Mouse (Mus musculus) midbrain, embryonic 16.5 days (tissue): ENCODE measurements around the gene Lrrn2. TPM values are rescaled to one million over a fixed set of nuclear protein-coding genes. Genes with fewer than 3 reads are reported as not detected.

Source experiments
- ATAC-seq: fragments of 200-750 bp; cut with Nextera tagmentation; 2 replicates; pipeline ENCODE4 v1.8.0; 2017; ENCODE audit warnings: moderate TSS enrichment
- H3K27ac ChIP-seq: fragments of 300-500 bp; sonication (generic); 2 replicates; pipeline ENCODE4 v1.5.1; 2014; ENCODE audit warnings: mild to moderate bottlenecking, low read length, mixed read lengths
- H3K27me3 ChIP-seq: fragments of 300-500 bp; sonication (generic); 2 replicates; pipeline ENCODE4 v1.6.1; 2014; ENCODE audit warnings: low read depth, low read length, mixed read lengths; ENCODE audit not compliant: control insufficient read depth, insufficient read depth
- H3K36me3 ChIP-seq: fragments of 300-500 bp; sonication (generic); 2 replicates; pipeline ENCODE4 v1.6.1; 2014; ENCODE audit warnings: mild to moderate bottlenecking, low read length, moderate library complexity, mixed read lengths; ENCODE audit not compliant: control insufficient read depth, insufficient read depth
- H3K4me1 ChIP-seq: fragments of 300-500 bp; sonication (generic); 2 replicates; pipeline ENCODE4 v1.6.1; 2014; ENCODE audit warnings: mild to moderate bottlenecking, low read length, mixed read lengths; ENCODE audit not compliant: control insufficient read depth, insufficient read depth
- H3K4me2 ChIP-seq: fragments of 300-500 bp; sonication (generic); 2 replicates; pipeline ENCODE4 v1.6.1; 2014; ENCODE audit warnings: mild to moderate bottlenecking, low read length, mixed read lengths
- H3K4me3 ChIP-seq: fragments of 300-500 bp; sonication (generic); 2 replicates; pipeline ENCODE4 v1.5.1; 2014; ENCODE audit warnings: low read depth, mild to moderate bottlenecking, low read length, moderate library complexity, mixed read lengths
- H3K9ac ChIP-seq: fragments of 300-500 bp; sonication (generic); 2 replicates; pipeline ENCODE4 v1.6.1; 2014; ENCODE audit warnings: low read depth, low read length, mixed read lengths
- H3K9me3 ChIP-seq: fragments of 300-500 bp; sonication (generic); replicated peaks from 2 replicates; pipeline ENCODE4 v1.6.1; 2014; ENCODE audit warnings: mild to moderate bottlenecking, low read length, mixed read lengths; ENCODE audit not compliant: control insufficient read depth, poor library complexity, severe bottlenecking
- WGBS: fragments of 180-500 bp; shearing (Covaris S2); extraction: QIAGEN DNeasy Blood & Tissue Kit; methylation state at CpG from one replicate; pipeline ENCODE4 v1.1.7; 2014; 5-methylcytosine and 5-hydroxymethylcytosine counted together
- polyA plus RNA-seq: library from polyadenylated mRNA; unstranded; fragments of >200 nt; fragmentation: Nextera tagmentation; extraction: Ambion mirVana; gene quantifications from 2 replicates; pipeline ENCODE4 v1.2.1, GENCODE M21; 2015

Gene Lrrn2
- polyA plus RNA-seq, 1 experiment from 2014 or later, result 59.1 TPM

GRCm38 (mm10) chr1:132850809-132851208 lies 29.3 kb upstream of the Lrrn2 start:
- no peaks in the 10 kb centered on the region; the same call in 1 of the 2 replicates for H3K9me3 ChIP-seq
- no peak overlapping the region for H3K4me3 ChIP-seq
- H3K4me1 ChIP-seq, result peaks cover 17% of the 10 kb centered on the region
- no peak overlapping the region for H3K27ac ChIP-seq
- no peak overlapping the region for H3K9ac ChIP-seq
- WGBS, result 44% methylated on average over 5 of the region's 5 CpGs
- H3K36me3 ChIP-seq, result no peaks in the 10 kb centered on the region
- no peak overlapping the region for H3K4me2 ChIP-seq
- no peak for ATAC-seq
- no peaks in the 10 kb centered on the region for H3K27me3 ChIP-seq

- 80% methylated on average over 2 of the region's 2 CpGs for WGBS
- H3K4me1 ChIP-seq, result peaks cover 17% of the 10 kb centered on the region
- peak overlapping the region; percentile 15 for H3K27ac ChIP-seq
- H3K4me3 ChIP-seq, result no peak overlapping the region
- no peaks in the 10 kb centered on the region for H3K27me3 ChIP-seq
- no peaks in the 10 kb centered on the region; the same call in 1 of the 2 replicates for H3K9me3 ChIP-seq
- H3K36me3 ChIP-seq, result no peaks in the 10 kb centered on the region
- H3K4me2 ChIP-seq, result no peak overlapping the region
- H3K9ac ChIP-seq, result no peak overlapping the region
- 0 out of 2 replicates have a peak, but pooled peaks have one; percentile 9 for ATAC-seq
These were observed 28.8 kb upstream of the Lrrn2 start for GRCm38 (mm10) chr1:132851296-132851695.

- ATAC-seq, result peak; percentile 52; the same call in 1 of the 2 replicates
- Histone ChIP-seq H3K4me1 (peaks cover 17% of the 10 kb centered on the region), H3K9me3 (no peaks in the 10 kb centered on the region; the same call in 1 of the 2 replicates), H3K4me3 (no peak overlapping the region), H3K36me3 (no peaks in the 10 kb centered on the region), H3K27me3 (no peaks in the 10 kb centered on the region), H3K9ac (no peak overlapping the region), H3K27ac (peak overlapping the region; percentile 33), H3K4me2 (no peak overlapping the region)
- WGBS, result 18% methylated on average over 4 of the region's 4 CpGs
These were observed 28.3 kb upstream of the Lrrn2 start for GRCm38 (mm10) chr1:132851771-132852170.

- Histone ChIP-seq H3K36me3 (no peaks in the 10 kb centered on the region), H3K4me2 (no peak overlapping the region), H3K27me3 (no peaks in the 10 kb centered on the region), H3K9ac (no peak overlapping the region), H3K4me3 (no peak overlapping the region), H3K9me3 (no peaks in the 10 kb centered on the region), H3K4me1 (peaks cover 22% of the 10 kb centered on the region), H3K27ac (no peak overlapping the region)
- ATAC-seq, result peak; percentile 44; the same call in 1 of the 2 replicates
- 34% methylated on average over 8 of the region's 8 CpGs for WGBS
These were observed 26.8 kb upstream of the Lrrn2 start for GRCm38 (mm10) chr1:132853312-132853711.

GRCm38 (mm10) chr1:132858516-132859383 lies 21.3 kb upstream of the Lrrn2 start:
- Histone ChIP-seq H3K9ac (peak overlapping the region; percentile 48; the same call in 1 of the 2 replicates), H3K4me3 (no peak overlapping the region), H3K4me2 (peak overlapping the region; percentile 28), H3K27me3 (no peaks in the 10 kb centered on the region), H3K27ac (peak overlapping the region; percentile 88), H3K36me3 (no peaks in the 10 kb centered on the region), H3K9me3 (no peaks in the 10 kb centered on the region), H3K4me1 (peaks cover 20% of the 10 kb centered on the region)
- WGBS, result 13% methylated on average over 5 of the region's 5 CpGs
- ATAC-seq, result peak; percentile 92

GRCm38 (mm10) chr1:132864220-132864619 lies 15.9 kb upstream of the Lrrn2 start:
- Histone ChIP-seq H3K4me2 (no peak overlapping the region), H3K36me3 (no peaks in the 10 kb centered on the region), H3K9me3 (no peaks in the 10 kb centered on the region), H3K9ac (no peak overlapping the region), H3K4me1 (peaks cover 7% of the 10 kb centered on the region), H3K27ac (no peak overlapping the region), H3K4me3 (no peak overlapping the region), H3K27me3 (no peaks in the 10 kb centered on the region)
- no peak for ATAC-seq
- WGBS, result 88% methylated on average over 2 of the region's 2 CpGs

- H3K9me3 ChIP-seq, result no peaks in the 10 kb centered on the region
- H3K27me3 ChIP-seq, result no peaks in the 10 kb centered on the region
- H3K9ac ChIP-seq, result no peak overlapping the region
- no peak for ATAC-seq
- H3K4me2 ChIP-seq, result no peak overlapping the region
- no peak overlapping the region for H3K27ac ChIP-seq
- H3K4me3 ChIP-seq, result no peak overlapping the region
- H3K4me1 ChIP-seq, result no peaks in the 10 kb centered on the region; the same call in 1 of the 2 replicates
- H3K36me3 ChIP-seq, result no peaks in the 10 kb centered on the region
- 89% methylated on average over 4 of the region's 4 CpGs for WGBS
These were observed 14.5 kb upstream of the Lrrn2 start for GRCm38 (mm10) chr1:132865585-132865984.

- Histone ChIP-seq H3K4me3 (no peak overlapping the region), H3K27me3 (no peaks in the 10 kb centered on the region), H3K27ac (no peak overlapping the region), H3K36me3 (no peaks in the 10 kb centered on the region), H3K9me3 (no peaks in the 10 kb centered on the region), H3K9ac (no peak overlapping the region), H3K4me1 (no peaks in the 10 kb centered on the region; the same call in 1 of the 2 replicates), H3K4me2 (no peak overlapping the region)
- ATAC-seq, result no peak
- 55% methylated on average over 7 of the region's 7 CpGs for WGBS
These were observed 9.7 kb upstream of the Lrrn2 start for GRCm38 (mm10) chr1:132870327-132870726.

GRCm38 (mm10) chr1:132878951-132879610 lies 992 bp upstream of the Lrrn2 start:
- Histone ChIP-seq H3K9me3 (no peaks in the 10 kb centered on the region), H3K36me3 (no peaks in the 10 kb centered on the region), H3K4me1 (peaks cover 19% of the 10 kb centered on the region), H3K4me3 (no peak overlapping the region), H3K9ac (no peak overlapping the region), H3K4me2 (peak overlapping the region; percentile 83; the same call in 1 of the 2 replicates), H3K27me3 (no peaks in the 10 kb centered on the region), H3K27ac (no peak overlapping the region; the same call in 1 of the 2 replicates)
- 14% methylated on average over 11 of the region's 11 CpGs for WGBS
- ATAC-seq, result no peak
